In genomic region chr6:126167208-126167590, GRCm38 (mm10) we compare ENCODE assay signal across 9 mouse cellular contexts. TPM values are rescaled to one million over a fixed set of nuclear protein-coding genes. Genes with fewer than 3 reads are reported as not detected.
DNase-seq lines count a peak whose midpoint lies in the region; ATAC-seq and TF ChIP-seq lines count a peak whose summit lies in the region.
"Had no signal": no experiment of that assay in that cellular context is flagged by ENCODE, and none has a peak within 500 bp of the region (broad histone marks: within the 10 kb centered on the region; RNA-seq: fewer than 3 reads in every experiment).

No protein-coding gene starts in this region.

- H3K27me3 ChIP-seq in heart, embryonic 11.5 days (ENCODE audit: control insufficient read depth, insufficient read depth, low read length): peaks cover 15% of the 10 kb centered on the region
- H3K27me3 ChIP-seq in E14TG2a.4 (ENCODE audit: insufficient read depth, low read length): peaks cover 56% of the 10 kb centered on the region
- peaks cover 58% of the 10 kb centered on the region for H3K27me3 ChIP-seq in hindbrain, embryonic 10.5 days (ENCODE audit: insufficient read depth, poor library complexity, severe bottlenecking)
- peaks cover 43% of the 10 kb centered on the region for H3K27me3 ChIP-seq in midbrain, embryonic 11.5 days (ENCODE audit: control insufficient read depth, insufficient read depth, low read length)

- no peaks in the 10 kb centered on the region for H3K9me3 ChIP-seq in heart, embryonic 11.5 days (replicated peaks; ENCODE audit: control insufficient read depth, low read length)
- no peaks in the 10 kb centered on the region for H3K9me3 ChIP-seq in E14TG2a.4 (ENCODE audit: low read length)
- H3K9me3 ChIP-seq in hindbrain, embryonic 10.5 days: no peaks in the 10 kb centered on the region
- no peaks in the 10 kb centered on the region for H3K9me3 ChIP-seq in midbrain, embryonic 11.5 days (ENCODE audit: control insufficient read depth, low read length)

- H3K4me2 ChIP-seq in heart, embryonic 11.5 days: peak overlapping the region; percentile 83
- peak overlapping the region; percentile 53 for H3K4me2 ChIP-seq in midbrain, embryonic 11.5 days

- H3K9ac ChIP-seq in heart, embryonic 11.5 days (ENCODE audit: low read depth, low read length): peak overlapping the region; percentile 64; the same call in 1 of the 2 replicates
- peak overlapping the region; percentile 37 for H3K9ac ChIP-seq in midbrain, embryonic 11.5 days (ENCODE audit: low read length)

- peaks cover 17% of the 10 kb centered on the region for H3K4me1 ChIP-seq in heart, embryonic 11.5 days (ENCODE audit: control insufficient read depth, insufficient read depth, low read length)
- peaks cover 52% of the 10 kb centered on the region for H3K4me1 ChIP-seq in E14TG2a.4 (replicated peaks; ENCODE audit: low read depth, low read length)
- peaks cover 52% of the 10 kb centered on the region for H3K4me1 ChIP-seq in hindbrain, embryonic 10.5 days (replicated peaks)
- H3K4me1 ChIP-seq in midbrain, embryonic 11.5 days (ENCODE audit: control insufficient read depth, insufficient read depth, low read length): peaks cover 28% of the 10 kb centered on the region

- ATAC-seq in heart, embryonic 11.5 days (replicated peaks; ENCODE audit: insufficient number of reproducible peaks, low FRiP score, low TSS enrichment): no peak
- peak; percentile 4; the same call in 1 of the 2 replicates for ATAC-seq in midbrain, embryonic 11.5 days (ENCODE audit: low FRiP score)

- TF ChIP-seq CTCF in E14TG2a.4 (conservative IDR thresholded peaks at IDR 0.05; ENCODE audit: low read length): no peak

- 0% methylated on average over 6 of the region's 6 CpGs for WGBS in heart, embryonic 11.5 days (ENCODE audit: insufficient replicate concordance)
- 2% methylated on average over 6 of the region's 6 CpGs for WGBS in hindbrain, embryonic 10.5 days
- WGBS in midbrain, embryonic 11.5 days: 5% methylated on average over 6 of the region's 6 CpGs

- H3K4me3 ChIP-seq in heart, embryonic 11.5 days (ENCODE audit: low read depth, low read length): peak overlapping the region; percentile 46
- peak overlapping the region; percentile 55 for H3K4me3 ChIP-seq in E14TG2a.4 (replicated peaks; ENCODE audit: low read length)
- H3K4me3 ChIP-seq in hindbrain, embryonic 10.5 days: peak overlapping the region; percentile 57
- peak overlapping the region; percentile 31 for H3K4me3 ChIP-seq in midbrain, embryonic 11.5 days (ENCODE audit: low read depth, low read length)

- DNase-seq in heart, adult 8-10 months (ENCODE audit: low spot score): no peak
- DNase-seq in hindbrain, embryonic 10.5 days (ENCODE audit: low spot score): no peak
- peak; percentile 91 for DNase-seq in midbrain, embryonic 11.5 days (ENCODE audit: low spot score, missing footprints)
- no peak for DNase-seq in cerebellum, postnatal 14 days
- DNase-seq in layer of hippocampus, adult 8-10 months (ENCODE audit: low spot score in 2 of 2): no peak
- DNase-seq in thymus, postnatal 4 days: no peak

- no peaks in the 10 kb centered on the region for H3K36me3 ChIP-seq in heart, embryonic 11.5 days (ENCODE audit: control insufficient read depth, insufficient read depth, low read length)
- H3K36me3 ChIP-seq in E14TG2a.4 (ENCODE audit: insufficient read depth, low read length): no peaks in the 10 kb centered on the region
- no peaks in the 10 kb centered on the region for H3K36me3 ChIP-seq in hindbrain, embryonic 10.5 days
- no peaks in the 10 kb centered on the region for H3K36me3 ChIP-seq in midbrain, embryonic 11.5 days (ENCODE audit: control insufficient read depth, insufficient read depth, low read length)

- 0 out of 2 replicates have a peak overlapping the region, but pooled peaks have one; percentile 22 for H3K27ac ChIP-seq in heart, embryonic 11.5 days (ENCODE audit: low read depth, low read length)
- peak overlapping the region; percentile 70 for H3K27ac ChIP-seq in hindbrain, embryonic 10.5 days
- no peak overlapping the region for H3K27ac ChIP-seq in midbrain, embryonic 11.5 days (ENCODE audit: low read depth, low read length)

RNA-seq across cellular contexts. Expression of gene Ntf3, which starts 0.5 kb away (rescaled TPM):
- polyA plus RNA-seq in heart, embryonic 11.5 days (2014; fragmentation: Nextera tagmentation; extraction: Ambion mirVana): 8.6 and 8.8 TPM in 2 replicates
- total RNA-seq in heart, adult 8-10 months (2022): 1 to 10 TPM; 2.2 to 5.3 (median 3.9) TPM
- 6.0 and 8.5 TPM in 2 replicates for polyA plus RNA-seq in hindbrain, embryonic 10.5 days (2016; fragmentation: Nextera tagmentation; extraction: Ambion mirVana)
- 4.0 and 4.2 TPM in 2 replicates for polyA plus RNA-seq in midbrain, embryonic 11.5 days (2014; fragmentation: Nextera tagmentation; extraction: Ambion mirVana)
- total RNA-seq in layer of hippocampus, adult 8-10 months (2022): 1 to 10 TPM; 9.1 to 10.0 (median 9.8) TPM
- polyA plus RNA-seq: C2C12 had no signal
